Mouse (Mus musculus) kidney, embryonic 15.5 days (tissue): Measurements from ENCODE around the gene Snap23. TPM values are rescaled to one million over a fixed set of nuclear protein-coding genes. Genes with fewer than 3 reads are reported as not detected.
A peak's percentile ranks its signal among the peaks of the same experiment; 100 is the strongest.

ENCODE experiments used
- ATAC-seq: fragments of 200-750 bp; cut with Nextera tagmentation; replicated peaks from 2 replicates; pipeline ENCODE4 v1.8.0; 2017; ENCODE audit warnings: moderate TSS enrichment; ENCODE audit not compliant: low FRiP score
- H3K27ac ChIP-seq: fragments of 300-500 bp; sonication (generic); 2 replicates; pipeline ENCODE4 v1.5.1; 2015; ENCODE audit warnings: mild to moderate bottlenecking, inconsistent platforms
- H3K27me3 ChIP-seq: fragments of 300-500 bp; sonication (generic); 2 replicates; pipeline ENCODE4 v1.6.1; 2015; ENCODE audit warnings: inconsistent platforms
- H3K36me3 ChIP-seq: fragments of 300-500 bp; sonication (generic); 2 replicates; pipeline ENCODE4 v1.6.1; 2015; ENCODE audit warnings: inconsistent platforms
- H3K4me1 ChIP-seq: fragments of 300-500 bp; sonication (generic); 2 replicates; pipeline ENCODE4 v1.6.1; 2015; ENCODE audit warnings: inconsistent platforms
- H3K4me2 ChIP-seq: fragments of 300-500 bp; sonication (generic); 2 replicates; pipeline ENCODE4 v1.6.1; 2015; ENCODE audit warnings: moderate library complexity, mild to moderate bottlenecking, inconsistent platforms
- H3K4me3 ChIP-seq: fragments of 300-500 bp; sonication (generic); replicated peaks from 2 replicates; pipeline ENCODE4 v1.5.1; 2015; ENCODE audit warnings: mild to moderate bottlenecking, inconsistent platforms
- H3K9ac ChIP-seq: fragments of 300-500 bp; sonication (generic); 2 replicates; pipeline ENCODE4 v1.6.1; 2015; ENCODE audit warnings: mild to moderate bottlenecking, inconsistent platforms
- H3K9me3 ChIP-seq: fragments of 300-500 bp; sonication (generic); replicated peaks from 2 replicates; pipeline ENCODE4 v1.6.1; 2016; ENCODE audit warnings: inconsistent platforms
- WGBS: fragments of 180-500 bp; shearing (Covaris S2); methylation state at CpG from one replicate; pipeline ENCODE4 v1.1.7; 2015; ENCODE audit warnings: mixed read lengths; 5-methylcytosine and 5-hydroxymethylcytosine counted together
- polyA plus RNA-seq: library from polyadenylated mRNA; unstranded; fragments of >200 nt; fragmentation: Nextera tagmentation; extraction: Ambion mirVana; gene quantifications from 2 replicates; pipeline ENCODE4 v1.2.1, GENCODE M21; 2015

Snap23 gene
- polyA plus RNA-seq, 1 experiment from 2014 or later, result 56.3 TPM

GRCm38 (mm10) chr2:120630655-120631054 lies 63.2 kb downstream of the Snap23 start:
- Histone ChIP-seq H3K27me3 (no peaks in the 10 kb centered on the region), H3K4me2 (peak overlapping the region; percentile 80; the same call in 1 of the 2 replicates), H3K27ac (no peak overlapping the region), H3K4me1 (peaks cover 13% of the 10 kb centered on the region), H3K9ac (no peak overlapping the region), H3K9me3 (no peaks in the 10 kb centered on the region), H3K4me3 (no peak overlapping the region), H3K36me3 (peaks cover 24% of the 10 kb centered on the region)
- WGBS, result 66% methylated on average over 2 of the region's 2 CpGs
- ATAC-seq, result no peak

GRCm38 (mm10) chr2:120631521-120631920 lies 64.0 kb downstream of the Snap23 start:
- Histone ChIP-seq H3K4me3 (no peak overlapping the region), H3K36me3 (peaks cover 24% of the 10 kb centered on the region), H3K4me2 (no peak overlapping the region), H3K4me1 (peaks cover 13% of the 10 kb centered on the region), H3K27me3 (no peaks in the 10 kb centered on the region), H3K9ac (no peak overlapping the region), H3K9me3 (no peaks in the 10 kb centered on the region), H3K27ac (no peak overlapping the region)
- WGBS, result 85% methylated on average over 2 of the region's 2 CpGs
- ATAC-seq, result no peak

- WGBS, result 77% methylated on average over 4 of the region's 4 CpGs
- Histone ChIP-seq H3K27ac (peak overlapping the region; percentile 37; the same call in 1 of the 2 replicates), H3K9ac (no peak overlapping the region), H3K27me3 (no peaks in the 10 kb centered on the region), H3K4me1 (peaks cover 13% of the 10 kb centered on the region), H3K9me3 (no peaks in the 10 kb centered on the region), H3K36me3 (peaks cover 24% of the 10 kb centered on the region), H3K4me2 (no peak overlapping the region), H3K4me3 (no peak overlapping the region)
- ATAC-seq, result no peak
Measured at GRCm38 (mm10) chr2:120631957-120632356, 64.5 kb downstream of the Snap23 start.

GRCm38 (mm10) chr2:120640835-120641234 lies 73.4 kb downstream of the Snap23 start:
- H3K4me2 ChIP-seq, result no peak overlapping the region
- no peak overlapping the region for H3K27ac ChIP-seq
- no peaks in the 10 kb centered on the region for H3K27me3 ChIP-seq
- no peak overlapping the region for H3K4me3 ChIP-seq
- H3K9me3 ChIP-seq, result no peaks in the 10 kb centered on the region
- peaks cover 3% of the 10 kb centered on the region; the same call in 1 of the 2 replicates for H3K36me3 ChIP-seq
- 90% methylated on average over 8 of the region's 8 CpGs for WGBS
- no peak overlapping the region for H3K9ac ChIP-seq
- ATAC-seq, result no peak
- H3K4me1 ChIP-seq, result no peaks in the 10 kb centered on the region

- no peaks in the 10 kb centered on the region for H3K9me3 ChIP-seq
- peaks cover 3% of the 10 kb centered on the region; the same call in 1 of the 2 replicates for H3K36me3 ChIP-seq
- H3K27ac ChIP-seq, result no peak overlapping the region
- WGBS, result 75% methylated on average over 7 of the region's 7 CpGs
- no peak overlapping the region for H3K4me3 ChIP-seq
- H3K27me3 ChIP-seq, result no peaks in the 10 kb centered on the region
- H3K4me1 ChIP-seq, result no peaks in the 10 kb centered on the region
- H3K4me2 ChIP-seq, result no peak overlapping the region
- H3K9ac ChIP-seq, result no peak overlapping the region
- no peak for ATAC-seq
Measured at GRCm38 (mm10) chr2:120643836-120644235, 76.4 kb downstream of the Snap23 start.

- H3K9ac ChIP-seq, result no peak overlapping the region
- H3K4me2 ChIP-seq, result no peak overlapping the region
- H3K36me3 ChIP-seq, result no peaks in the 10 kb centered on the region
- H3K4me1 ChIP-seq, result no peaks in the 10 kb centered on the region
- no peak overlapping the region for H3K4me3 ChIP-seq
- ATAC-seq, result no peak
- WGBS, result 82% methylated on average over 4 of the region's 4 CpGs
- H3K27ac ChIP-seq, result no peak overlapping the region
- H3K27me3 ChIP-seq, result no peaks in the 10 kb centered on the region
- H3K9me3 ChIP-seq, result no peaks in the 10 kb centered on the region
Measured at GRCm38 (mm10) chr2:120646777-120647176, 79.3 kb downstream of the Snap23 start.

Other genes starting within 250 kb of the Snap23 start
- gene Vps39, start 214.5 kb upstream of the Snap23 start, polyA plus RNA-seq, result 17.5 and 19.7 TPM in 2 replicates
- gene Ganc, start 163.8 kb upstream of the Snap23 start, polyA plus RNA-seq, result 10.7 and 10.8 TPM in 2 replicates
- gene Tmem87a, start 163.6 kb upstream of the Snap23 start, polyA plus RNA-seq, result 9.4 and 10.8 TPM in 2 replicates
- 1.8 and 2.2 TPM in 2 replicates for gene Capn3, start 111.7 kb upstream of the Snap23 start, polyA plus RNA-seq
- gene Zfp106, start 3.8 kb upstream of the Snap23 start, polyA plus RNA-seq, result 45.3 and 53.7 TPM in 2 replicates
- 24.4 and 25.9 TPM in 2 replicates for gene Haus2, start 41.7 kb downstream of the Snap23 start, polyA plus RNA-seq
- 22.3 and 22.5 TPM in 2 replicates for gene Lrrc57, start 41.8 kb downstream of the Snap23 start, polyA plus RNA-seq
- gene Stard9, start 61.5 kb downstream of the Snap23 start, polyA plus RNA-seq, result 4.1 and 5.2 TPM in 2 replicates